Mouse (Mus musculus): ENCODE measurements around the gene Mcm2. TPM values are rescaled to one million over a fixed set of nuclear protein-coding genes. Genes with fewer than 3 reads are reported as not detected.

Mcm2 gene
- polyA plus RNA-seq, 1 experiment, result 120 TPM

GRCm38 (mm10) chr6:88881334-88881733 is 17.2 kb downstream of the Mcm2 start:
- TF ChIP-seq POLR2A (IDR thresholded peaks at IDR 0.05; ENCODE audit: borderline replicate concordance, control insufficient read depth, low read depth, low read length) (no peak), CTCF (IDR thresholded peaks at IDR 0.05; ENCODE audit: control insufficient read depth, insufficient read depth, low read length) (no peak)
- no peaks in the 10 kb centered on the region for H3K4me1 ChIP-seq (ENCODE audit: control insufficient read depth, insufficient read depth, low read length)
- WGBS, result 90% methylated on average over 7 of the region's 7 CpGs
- no peak overlapping the region for H3K27ac ChIP-seq (ENCODE audit: control insufficient read depth, insufficient read depth, low read depth, low read length, poor library complexity)
- no peak overlapping the region for H3K4me3 ChIP-seq (replicated peaks; ENCODE audit: control insufficient read depth, low read depth, low read length)

- WGBS, result 69% methylated on average over 4 of the region's 4 CpGs
- Histone ChIP-seq H3K4me1 (ENCODE audit: control insufficient read depth, insufficient read depth, low read length) (no peaks in the 10 kb centered on the region; the same call in 1 of the 2 replicates), H3K27ac (ENCODE audit: control insufficient read depth, insufficient read depth, low read depth, low read length, poor library complexity) (no peak overlapping the region), H3K4me3 (replicated peaks; ENCODE audit: control insufficient read depth, low read depth, low read length) (no peak overlapping the region)
- TF ChIP-seq CTCF (IDR thresholded peaks at IDR 0.05; ENCODE audit: control insufficient read depth, insufficient read depth, low read length) (no peak), POLR2A (IDR thresholded peaks at IDR 0.05; ENCODE audit: borderline replicate concordance, control insufficient read depth, low read depth, low read length) (no peak)
Observed at GRCm38 (mm10) chr6:88879471-88879870, 19.1 kb downstream of the Mcm2 start.

- H3K4me1 ChIP-seq (ENCODE audit: control insufficient read depth, insufficient read depth, low read length), result no peaks in the 10 kb centered on the region; the same call in 1 of the 2 replicates
- no peak for TF ChIP-seq CTCF (IDR thresholded peaks at IDR 0.05; ENCODE audit: control insufficient read depth, insufficient read depth, low read length)
- TF ChIP-seq POLR2A (IDR thresholded peaks at IDR 0.05; ENCODE audit: borderline replicate concordance, control insufficient read depth, low read depth, low read length), result no peak
- no peak within 1 kb of the TSS for H3K4me3 ChIP-seq (replicated peaks; ENCODE audit: control insufficient read depth, low read depth, low read length)
- 13% methylated on average over 63 of the region's 63 CpGs for WGBS
- no peak within 1 kb of the TSS; the same call in 1 of the 2 replicates for H3K27ac ChIP-seq (ENCODE audit: control insufficient read depth, insufficient read depth, low read depth, low read length, poor library complexity)
Observed at GRCm38 (mm10) chr6:88874868-88875508, 23.6 kb downstream of the Mcm2 start, which contains the start of gene Podxl2. Podxl2 (minus strand) TSS chr6:88875044.

GRCm38 (mm10) chr6:88873965-88874867 is 24.4 kb downstream of the Mcm2 start:
- Histone ChIP-seq H3K27ac (ENCODE audit: control insufficient read depth, insufficient read depth, low read depth, low read length, poor library complexity) (no peak overlapping the region; the same call in 1 of the 2 replicates), H3K4me3 (replicated peaks; ENCODE audit: control insufficient read depth, low read depth, low read length) (no peak overlapping the region), H3K4me1 (ENCODE audit: control insufficient read depth, insufficient read depth, low read length) (no peaks in the 10 kb centered on the region; the same call in 1 of the 2 replicates)
- 16% methylated on average over 74 of the region's 74 CpGs for WGBS
- TF ChIP-seq CTCF (IDR thresholded peaks at IDR 0.05; ENCODE audit: control insufficient read depth, insufficient read depth, low read length) (no peak), POLR2A (IDR thresholded peaks at IDR 0.05; ENCODE audit: borderline replicate concordance, control insufficient read depth, low read depth, low read length) (no peak)

GRCm38 (mm10) chr6:88872811-88873210 is 25.8 kb downstream of the Mcm2 start:
- Histone ChIP-seq H3K27ac (ENCODE audit: control insufficient read depth, insufficient read depth, low read depth, low read length, poor library complexity) (no peak overlapping the region), H3K4me3 (replicated peaks; ENCODE audit: control insufficient read depth, low read depth, low read length) (no peak overlapping the region), H3K4me1 (ENCODE audit: control insufficient read depth, insufficient read depth, low read length) (no peaks in the 10 kb centered on the region; the same call in 1 of the 2 replicates)
- TF ChIP-seq CTCF (IDR thresholded peaks at IDR 0.05; ENCODE audit: control insufficient read depth, insufficient read depth, low read length) (no peak), POLR2A (IDR thresholded peaks at IDR 0.05; ENCODE audit: borderline replicate concordance, control insufficient read depth, low read depth, low read length) (no peak)
- WGBS, result 60% methylated on average over 7 of the region's 7 CpGs

- no peak overlapping the region for H3K4me3 ChIP-seq (replicated peaks; ENCODE audit: control insufficient read depth, low read depth, low read length)
- H3K27ac ChIP-seq (ENCODE audit: control insufficient read depth, insufficient read depth, low read depth, low read length, poor library complexity), result no peak overlapping the region
- no peaks in the 10 kb centered on the region; the same call in 1 of the 2 replicates for H3K4me1 ChIP-seq (ENCODE audit: control insufficient read depth, insufficient read depth, low read length)
- WGBS, result 77% methylated on average over 8 of the region's 8 CpGs
- TF ChIP-seq POLR2A (IDR thresholded peaks at IDR 0.05; ENCODE audit: borderline replicate concordance, control insufficient read depth, low read depth, low read length) (no peak), CTCF (IDR thresholded peaks at IDR 0.05; ENCODE audit: control insufficient read depth, insufficient read depth, low read length) (no peak)
Observed at GRCm38 (mm10) chr6:88871546-88871945, 27.0 kb downstream of the Mcm2 start.

GRCm38 (mm10) chr6:88870594-88870993 is 28.0 kb downstream of the Mcm2 start:
- 60% methylated on average over 4 of the region's 4 CpGs for WGBS
- Histone ChIP-seq H3K4me3 (replicated peaks; ENCODE audit: control insufficient read depth, low read depth, low read length) (no peak overlapping the region), H3K27ac (ENCODE audit: control insufficient read depth, insufficient read depth, low read depth, low read length, poor library complexity) (no peak overlapping the region), H3K4me1 (ENCODE audit: control insufficient read depth, insufficient read depth, low read length) (no peaks in the 10 kb centered on the region; the same call in 1 of the 2 replicates)
- TF ChIP-seq CTCF (IDR thresholded peaks at IDR 0.05; ENCODE audit: control insufficient read depth, insufficient read depth, low read length) (no peak), POLR2A (IDR thresholded peaks at IDR 0.05; ENCODE audit: borderline replicate concordance, control insufficient read depth, low read depth, low read length) (no peak)

- Histone ChIP-seq H3K4me1 (ENCODE audit: control insufficient read depth, insufficient read depth, low read length) (no peaks in the 10 kb centered on the region; the same call in 1 of the 2 replicates), H3K4me3 (replicated peaks; ENCODE audit: control insufficient read depth, low read depth, low read length) (no peak overlapping the region), H3K27ac (ENCODE audit: control insufficient read depth, insufficient read depth, low read depth, low read length, poor library complexity) (no peak overlapping the region)
- TF ChIP-seq CTCF (IDR thresholded peaks at IDR 0.05; ENCODE audit: control insufficient read depth, insufficient read depth, low read length) (no peak), POLR2A (IDR thresholded peaks at IDR 0.05; ENCODE audit: borderline replicate concordance, control insufficient read depth, low read depth, low read length) (no peak)
- WGBS, result 81% methylated on average over 7 of the region's 7 CpGs
Observed at GRCm38 (mm10) chr6:88869459-88869858, 29.1 kb downstream of the Mcm2 start.
